Mouse (Mus musculus) MEL (cell line): ENCODE data around the gene Lmbrd1.

Experiments
- CHD2 ChIP-seq: IDR thresholded peaks from 2 replicates; pipeline ENCODE4 v1.6.1; 2011; ENCODE audit warnings: low read length, improper control_type of control experiment
- CTCF ChIP-seq, 3 experiments: IDR thresholded peaks in 2 of 3; conservative IDR thresholded peaks in 1 of 3; 2 replicates each; pipeline ENCODE4 v1.5.1; 2011 to 2012; ENCODE audit warnings: low read length in 3 of 3, low read depth in 2 of 3, mild to moderate bottlenecking in 2 of 3, improper control_type of control experiment in 1 of 3, inconsistent platforms in 1 of 3, mixed read lengths in 1 of 3, moderate library complexity in 1 of 3; ENCODE audit not compliant: control insufficient read depth in 1 of 3, insufficient read depth in 1 of 3, poor library complexity in 1 of 3, severe bottlenecking in 1 of 3
- ETS1 ChIP-seq: IDR thresholded peaks from 2 replicates; pipeline ENCODE4 v1.6.1; 2012; ENCODE audit warnings: low read depth, mild to moderate bottlenecking, inconsistent platforms, low read length, improper control_type of control experiment, moderate library complexity
- POLR2A ChIP-seq, 2 experiments: IDR thresholded peaks; 2 replicates each; pipeline ENCODE4 v1.6.1; 2011 to 2012; ENCODE audit warnings: low read length in 2 of 2, mild to moderate bottlenecking in 2 of 2, control low read depth in 1 of 2, improper control_type of control experiment in 1 of 2, low read depth in 1 of 2, moderate library complexity in 1 of 2; ENCODE audit not compliant: control insufficient read depth in 1 of 2, insufficient read depth in 1 of 2, poor library complexity in 1 of 2
- POLR2AphosphoS5 ChIP-seq: IDR thresholded peaks from 2 replicates; pipeline ENCODE4 v1.6.1; 2012; ENCODE audit warnings: low read depth, borderline replicate concordance, mild to moderate bottlenecking, inconsistent platforms, low read length, moderate library complexity, mixed read lengths
- RAD21 ChIP-seq: IDR thresholded peaks from 2 replicates; pipeline ENCODE4 v1.6.1; 2011; ENCODE audit warnings: mild to moderate bottlenecking, low read depth, low read length, improper control_type of control experiment
- USF1 ChIP-seq: IDR thresholded peaks from 2 replicates; pipeline ENCODE4 v1.6.1; 2014; ENCODE audit warnings: low read depth, mild to moderate bottlenecking, inconsistent platforms, low read length, improper control_type of control experiment, moderate library complexity
- ZC3H11A ChIP-seq: IDR thresholded peaks from 2 replicates; pipeline ENCODE4 v1.6.1; 2012; ENCODE audit warnings: low read depth, mild to moderate bottlenecking, inconsistent platforms, low read length, improper control_type of control experiment
- ZNF384 ChIP-seq: IDR thresholded peaks from 2 replicates; pipeline ENCODE4 v1.6.1; 2012; ENCODE audit warnings: low read depth, mild to moderate bottlenecking, inconsistent platforms, low read length, improper control_type of control experiment

GRCm38 (mm10) chr1:24729784-24730183, 51.4 kb downstream of the Lmbrd1 start:
- TF ChIP-seq ZC3H11A (no peak), ZNF384 (no peak), USF1 (no peak), CTCF (IDR thresholded peaks at IDR 0.05 in 2 of 3, conservative IDR thresholded peaks at IDR 0.05 in 1 of 3; ENCODE audit: control insufficient read depth in 1 of 3, insufficient read depth in 1 of 3, low read depth in 2 of 3, low read length in 3 of 3, poor library complexity in 1 of 3, severe bottlenecking in 1 of 3) (no peak), POLR2AphosphoS5 (no peak), RAD21 (no peak), CHD2 (no peak), POLR2A (IDR thresholded peaks at IDR 0.05; ENCODE audit: control insufficient read depth in 1 of 2, insufficient read depth in 1 of 2, low read depth in 1 of 2, low read length in 2 of 2, poor library complexity in 1 of 2) (no peak), ETS1 (no peak)
